Mouse (Mus musculus): ENCODE measurements around the gene Ctcfl. TPM values are rescaled to one million over a fixed set of nuclear protein-coding genes. Genes with fewer than 3 reads are reported as not detected.

The Ctcfl gene
- total and polyA plus RNA-seq, 3 experiments, result 0.13 TPM; not detected in 2

- H3K4me1 ChIP-seq (ENCODE audit: control insufficient read depth in 1 of 2, insufficient read depth in 2 of 2, low read length in 2 of 2), result no peaks in the 10 kb centered on the region
- H3K9me3 ChIP-seq (replicated peaks; ENCODE audit: insufficient read depth, low read length), result no peaks in the 10 kb centered on the region
- no peak overlapping the region for H3K9ac ChIP-seq (ENCODE audit: control insufficient read depth, low read depth, low read length, poor library complexity, severe bottlenecking)
- TF ChIP-seq RAD21 (IDR thresholded peaks at IDR 0.05; ENCODE audit: low read depth, low read length) (no peak), RCOR1 (IDR thresholded peaks at IDR 0.05; ENCODE audit: low read depth, low read length) (no peak), TCF12 (IDR thresholded peaks at IDR 0.05; ENCODE audit: low read depth, low read length) (no peak), USF1 (IDR thresholded peaks at IDR 0.05; ENCODE audit: low read depth, low read length) (no peak), ZC3H11A (IDR thresholded peaks at IDR 0.05; ENCODE audit: low read depth, low read length) (no peak), MAFK (IDR thresholded peaks at IDR 0.05; ENCODE audit: borderline replicate concordance, low read depth, low read length) (no peak), MXI1 (IDR thresholded peaks at IDR 0.05; ENCODE audit: low read depth, low read length) (no peak), TAL1 (IDR thresholded peaks at IDR 0.05; ENCODE audit: low read length) (no peak), ZMIZ1 (IDR thresholded peaks at IDR 0.05; ENCODE audit: low read depth, low read length) (no peak), ETS1 (IDR thresholded peaks at IDR 0.05; ENCODE audit: low read depth, low read length) (no peak), TBP (IDR thresholded peaks at IDR 0.05; ENCODE audit: low read depth, low read length) (no peak), USF2 (IDR thresholded peaks at IDR 0.05; ENCODE audit: borderline replicate concordance in 1 of 2, insufficient read depth in 1 of 2, low read depth in 1 of 2, low read length in 2 of 2) (no peak), NELFE (IDR thresholded peaks at IDR 0.05; ENCODE audit: low read depth, low read length) (no peak), CHD2 (IDR thresholded peaks at IDR 0.05; ENCODE audit: low read length) (no peak), MAZ (IDR thresholded peaks at IDR 0.05; ENCODE audit: low read depth, low read length) (no peak), MYB (IDR thresholded peaks at IDR 0.05; ENCODE audit: low read depth, low read length) (no peak), SMC3 (IDR thresholded peaks at IDR 0.05; ENCODE audit: low read depth, low read length) (no peak), UBTF (IDR thresholded peaks at IDR 0.05; ENCODE audit: borderline replicate concordance, insufficient read depth, low read depth, low read length) (no peak)
- no peaks in the 10 kb centered on the region for H3K79me2 ChIP-seq (ENCODE audit: control insufficient read depth, insufficient read depth, low read length, poor library complexity)
- no peaks in the 10 kb centered on the region for H3K27me3 ChIP-seq (ENCODE audit: control insufficient read depth in 1 of 2, insufficient read depth in 2 of 2, low read length in 2 of 2)
- H3K27ac ChIP-seq (ENCODE audit: control insufficient read depth, low read depth, low read length), result no peak overlapping the region
- no peak for DNase-seq (ENCODE audit: low read depth, low spot score)
- no peak overlapping the region for H3K4me3 ChIP-seq (ENCODE audit: control insufficient read depth in 1 of 2, insufficient read depth in 1 of 2, low read depth in 2 of 2, low read length in 2 of 2)
- H3K36me3 ChIP-seq (ENCODE audit: control insufficient read depth in 1 of 2, insufficient read depth in 2 of 2, low read length in 2 of 2), result no peaks in the 10 kb centered on the region
These were observed 26.5 kb upstream of the Ctcfl start for GRCm38 (mm10) chr2:173145808-173146207.

- no peak for DNase-seq (ENCODE audit: low read depth, low spot score)
- no peak for TF ChIP-seq ELF1 (IDR thresholded peaks at IDR 0.05; ENCODE audit: low read depth, low read length)
- TF ChIP-seq SIN3A (IDR thresholded peaks at IDR 0.05; ENCODE audit: low read length), result no peak
- TF ChIP-seq EP300 (IDR thresholded peaks at IDR 0.05; ENCODE audit: low read depth in 1 of 2, low read length in 2 of 2), result no peak
- no peak for TF ChIP-seq MAFK (IDR thresholded peaks at IDR 0.05; ENCODE audit: borderline replicate concordance, low read depth, low read length)
- no peak for TF ChIP-seq MXI1 (IDR thresholded peaks at IDR 0.05; ENCODE audit: low read depth, low read length)
- TF ChIP-seq ZNF384 (IDR thresholded peaks at IDR 0.05; ENCODE audit: low read depth, low read length), result no peak
- no peaks in the 10 kb centered on the region for H3K4me1 ChIP-seq (ENCODE audit: control insufficient read depth in 1 of 2, insufficient read depth in 2 of 2, low read length in 2 of 2)
- no peaks in the 10 kb centered on the region for H3K9me3 ChIP-seq (replicated peaks; ENCODE audit: insufficient read depth, low read length)
- H3K27ac ChIP-seq (ENCODE audit: control insufficient read depth, low read depth, low read length), result no peak overlapping the region
- no peaks in the 10 kb centered on the region for H3K36me3 ChIP-seq (ENCODE audit: control insufficient read depth in 1 of 2, insufficient read depth in 2 of 2, low read length in 2 of 2)
- no peaks in the 10 kb centered on the region for H3K79me2 ChIP-seq (ENCODE audit: control insufficient read depth, insufficient read depth, low read length, poor library complexity)
- H3K9ac ChIP-seq (ENCODE audit: control insufficient read depth, low read depth, low read length, poor library complexity, severe bottlenecking), result no peak overlapping the region
- no peak overlapping the region for H3K4me3 ChIP-seq (ENCODE audit: control insufficient read depth in 1 of 2, insufficient read depth in 1 of 2, low read depth in 2 of 2, low read length in 2 of 2)
- no peaks in the 10 kb centered on the region for H3K27me3 ChIP-seq (ENCODE audit: control insufficient read depth in 1 of 2, insufficient read depth in 2 of 2, low read length in 2 of 2)
These were observed 24.3 kb upstream of the Ctcfl start for GRCm38 (mm10) chr2:173143611-173144010.

Data from MEL (cell line).